Mouse (Mus musculus) neural tube, embryonic 15.5 days (tissue): ENCODE results near the gene Olfr1167. TPM values are rescaled to one million over a fixed set of nuclear protein-coding genes. Genes with fewer than 3 reads are reported as not detected.
"Not testable (repeated sequence)": the region's sequence is repeated elsewhere in the genome, so short reads cannot be mapped to it uniquely, and the experiment has no call there.

Experiments
- ATAC-seq: fragments of 200-750 bp; cut with Nextera tagmentation; 2 replicates; pipeline ENCODE4 v1.8.0; 2017; ENCODE audit warnings: mild to moderate bottlenecking, moderate TSS enrichment, moderate library complexity; ENCODE audit not compliant: low FRiP score
- H3K27ac ChIP-seq: fragments of 300-500 bp; sonication (generic); replicated peaks from 2 replicates; pipeline ENCODE4 v1.5.1; 2015; ENCODE audit warnings: mild to moderate bottlenecking, inconsistent platforms
- H3K27me3 ChIP-seq: fragments of 300-500 bp; sonication (generic); replicated peaks from 2 replicates; pipeline ENCODE4 v1.6.1; 2015; ENCODE audit warnings: inconsistent platforms
- H3K36me3 ChIP-seq: fragments of 300-500 bp; sonication (generic); 2 replicates; pipeline ENCODE4 v1.6.1; 2015; ENCODE audit warnings: inconsistent platforms
- H3K4me1 ChIP-seq: fragments of 300-500 bp; sonication (generic); 2 replicates; pipeline ENCODE4 v1.6.1; 2015; ENCODE audit warnings: inconsistent platforms
- H3K4me2 ChIP-seq: fragments of 300-500 bp; sonication (generic); 2 replicates; pipeline ENCODE4 v1.6.1; 2015; ENCODE audit warnings: inconsistent platforms, mild to moderate bottlenecking, moderate library complexity
- H3K4me3 ChIP-seq: fragments of 300-500 bp; sonication (generic); replicated peaks from 2 replicates; pipeline ENCODE4 v1.5.1; 2015; ENCODE audit warnings: mild to moderate bottlenecking, inconsistent platforms
- H3K9ac ChIP-seq: fragments of 300-500 bp; sonication (generic); replicated peaks from 2 replicates; pipeline ENCODE4 v1.6.1; 2015; ENCODE audit warnings: mild to moderate bottlenecking, inconsistent platforms
- H3K9me3 ChIP-seq: fragments of 300-500 bp; sonication (generic); replicated peaks from 2 replicates; pipeline ENCODE4 v1.6.1; 2016; ENCODE audit warnings: inconsistent platforms
- WGBS: fragments of 180-500 bp; shearing (Covaris S2); methylation state at CpG from one replicate; pipeline ENCODE4 v1.1.7; 2015; ENCODE audit warnings: mixed read lengths; 5-methylcytosine and 5-hydroxymethylcytosine counted together
- polyA plus RNA-seq: library from polyadenylated mRNA; unstranded; fragments of >200 nt; fragmentation: Nextera tagmentation; extraction: Ambion mirVana; gene quantifications from 2 replicates; pipeline ENCODE4 v1.2.1, GENCODE M21; 2015

Gene Olfr1167
- polyA plus RNA-seq, result not detected in 2 replicates

DNA sequence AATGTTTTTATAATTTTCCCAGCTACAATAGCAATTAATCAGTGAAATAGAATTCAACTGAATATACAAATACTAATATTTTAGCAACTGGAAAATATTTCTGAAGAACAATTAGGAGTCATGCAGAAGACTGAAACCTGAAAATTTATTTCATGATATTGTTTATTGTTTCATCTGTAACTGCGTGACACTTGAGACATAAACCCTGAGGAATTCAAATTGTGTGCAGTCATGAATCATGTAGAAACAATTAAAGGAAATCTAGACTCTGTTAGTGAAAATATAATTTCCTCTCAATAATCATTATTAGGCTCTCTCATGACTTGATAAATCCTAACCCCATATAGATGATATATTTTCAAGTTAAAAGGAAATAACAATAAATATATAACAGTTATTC is at the start of gene Olfr1167:
Olfr1167 (minus strand) TSS at position 101 of the 400 bp plus-strand sequence.
- WGBS, result 83% methylated on average over 1 of the region's 1 CpGs
- H3K4me1 ChIP-seq, H3K4me3 ChIP-seq, H3K27ac ChIP-seq, H3K4me2 ChIP-seq, H3K27me3 ChIP-seq, ATAC-seq, H3K9ac ChIP-seq, H3K9me3 ChIP-seq, H3K36me3 ChIP-seq: not testable (repeated sequence)

GRCm38 (mm10) chr2:88181580-88181979 is 26.6 kb upstream of the Olfr1167 start, which contains the start of gene Olfr1168:
TSS of gene Olfr1168 (plus strand) at chr2:88181880.
- H3K9me3 ChIP-seq, result no peaks in the 10 kb centered on the region
- no peak within 1 kb of the TSS for H3K4me2 ChIP-seq
- H3K27ac ChIP-seq, result no peak within 1 kb of the TSS
- H3K27me3 ChIP-seq, result no peaks in the 10 kb centered on the region
- ATAC-seq, result no peak
- WGBS, result 88% methylated on average over 2 of the region's 2 CpGs
- H3K4me3 ChIP-seq, result no peak within 1 kb of the TSS
- no peaks in the 10 kb centered on the region for H3K4me1 ChIP-seq
- H3K9ac ChIP-seq, result no peak within 1 kb of the TSS
- H3K36me3 ChIP-seq, result no peaks in the 10 kb centered on the region

GRCm38 (mm10) chr2:88128172-88128571 is 26.8 kb downstream of the Olfr1167 start, which contains the start of gene Olfr1166:
TSS of gene Olfr1166 (minus strand) at chr2:88128272.
- no peaks in the 10 kb centered on the region for H3K9me3 ChIP-seq
- no peaks in the 10 kb centered on the region for H3K4me1 ChIP-seq
- no peak within 1 kb of the TSS for H3K4me2 ChIP-seq
- H3K4me3 ChIP-seq, result no peak within 1 kb of the TSS
- H3K27me3 ChIP-seq, result no peaks in the 10 kb centered on the region
- H3K27ac ChIP-seq, result no peak within 1 kb of the TSS
- no peak within 1 kb of the TSS for H3K9ac ChIP-seq
- ATAC-seq, result no peak
- 85% methylated on average over 1 of the region's 1 CpGs for WGBS
- no peaks in the 10 kb centered on the region for H3K36me3 ChIP-seq

Other genes starting within 250 kb of the Olfr1167 start
- not detected in 2 replicates for gene Olfr1155, start 210.1 kb downstream of the Olfr1167 start, polyA plus RNA-seq
- not detected in 2 replicates for gene Olfr1156, start 202.1 kb downstream of the Olfr1167 start, polyA plus RNA-seq
- not detected in 2 replicates for gene Olfr1157, start 186.9 kb downstream of the Olfr1167 start, polyA plus RNA-seq
- gene Olfr74, start 180.5 kb downstream of the Olfr1167 start, polyA plus RNA-seq, result not detected in 2 replicates
- gene Olfr1158, start 165.1 kb downstream of the Olfr1167 start, polyA plus RNA-seq, result not detected in 2 replicates
- not detected in 2 replicates for gene Olfr1160, start 146.9 kb downstream of the Olfr1167 start, polyA plus RNA-seq
- not detected in 2 replicates for gene Olfr1161, start 132.4 kb downstream of the Olfr1167 start, polyA plus RNA-seq
- gene Olfr73, start 117.5 kb downstream of the Olfr1167 start, polyA plus RNA-seq, result not detected in 2 replicates
- gene Olfr1162, start 104.1 kb downstream of the Olfr1167 start, polyA plus RNA-seq, result not detected in 2 replicates
- not detected in 2 replicates for gene Olfr1163, start 83.4 kb downstream of the Olfr1167 start, polyA plus RNA-seq
- gene Olfr1164, start 61.2 kb downstream of the Olfr1167 start, polyA plus RNA-seq, result not detected in 2 replicates
- not detected in 2 replicates for gene Olfr1166, start 26.9 kb downstream of the Olfr1167 start, polyA plus RNA-seq
- gene Olfr1168, start 26.7 kb upstream of the Olfr1167 start, polyA plus RNA-seq, result not detected in 2 replicates
- not detected in 2 replicates for gene Olfr1170, start 73.1 kb upstream of the Olfr1167 start, polyA plus RNA-seq
- gene Olfr1173, start 124.7 kb upstream of the Olfr1167 start, polyA plus RNA-seq, result not detected in 2 replicates
- gene Olfr1174-ps, start 159.9 kb upstream of the Olfr1167 start, polyA plus RNA-seq, result not detected in 2 replicates
- not detected in 2 replicates for gene Olfr1175-ps, start 172.0 kb upstream of the Olfr1167 start, polyA plus RNA-seq
- gene Olfr1176, start 181.5 kb upstream of the Olfr1167 start, polyA plus RNA-seq, result not detected in 2 replicates
- gene Olfr1177-ps, start 191.3 kb upstream of the Olfr1167 start, polyA plus RNA-seq, result not detected in 2 replicates
- not detected in 2 replicates for gene Olfr1178, start 231.9 kb upstream of the Olfr1167 start, polyA plus RNA-seq